Mouse (Mus musculus): Measurements from ENCODE around the gene Bbip1.

Bbip1 gene

DNA sequence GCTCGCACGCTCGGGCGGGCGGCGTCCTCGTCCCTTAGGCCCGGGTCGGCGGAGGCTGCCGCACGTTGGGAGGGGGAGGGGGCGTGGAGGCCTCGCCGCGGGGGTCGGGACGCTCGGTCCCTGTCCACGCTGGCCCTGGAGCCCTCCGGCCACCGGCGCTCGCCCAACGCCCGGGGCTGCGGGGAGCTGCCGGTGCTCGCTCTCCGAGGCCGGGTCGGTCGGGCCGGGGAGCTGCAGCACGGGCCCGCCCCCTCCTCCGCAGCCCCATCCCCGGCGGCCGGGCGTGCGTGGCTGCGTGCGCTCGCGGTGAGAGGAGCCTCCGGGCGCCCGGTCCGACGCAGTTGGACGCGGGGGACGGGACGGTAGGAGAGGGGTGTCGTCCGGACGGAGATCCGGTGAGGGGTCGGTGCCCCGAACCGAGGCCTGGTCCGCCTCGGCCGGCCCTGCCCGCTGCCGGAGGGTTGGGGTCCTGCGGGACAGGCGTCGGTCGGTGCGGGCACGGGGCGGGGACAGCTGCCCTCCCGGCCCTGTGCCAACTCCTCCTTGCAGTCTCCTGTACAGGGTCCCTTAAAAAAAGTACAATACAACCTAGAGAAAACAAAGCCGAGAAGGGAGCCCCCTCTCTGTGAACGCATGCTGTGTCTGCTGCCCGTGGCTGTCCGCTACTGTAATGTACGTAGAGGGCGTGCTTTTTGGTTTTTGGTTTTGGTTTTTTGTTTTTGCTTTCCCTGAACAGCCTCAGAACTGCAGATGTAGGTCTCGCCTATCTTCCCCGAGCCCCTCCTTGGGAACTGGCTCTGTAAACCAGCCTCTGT is 40.7 kb downstream of the Bbip1 start:
- DNase-seq (ENCODE audit: low read depth, low spot score): peak; percentile 76
- Histone ChIP-seq H3K36me3 (ENCODE audit: control insufficient read depth, insufficient read depth, low read length, poor library complexity, severe bottlenecking) (no peaks in the 10 kb centered on the region), H3K27me3 (ENCODE audit: control insufficient read depth, insufficient read depth, low read length, poor library complexity, severe bottlenecking) (no peaks in the 10 kb centered on the region)

- H3K27me3 ChIP-seq (ENCODE audit: control insufficient read depth, insufficient read depth, low read length, poor library complexity, severe bottlenecking): no peaks in the 10 kb centered on the region
- H3K36me3 ChIP-seq (ENCODE audit: control insufficient read depth, insufficient read depth, low read length, poor library complexity, severe bottlenecking): no peaks in the 10 kb centered on the region
- DNase-seq (ENCODE audit: low read depth, low spot score): peak; percentile 98
Measured at GRCm38 (mm10) chr19:53902739-53903487, 41.5 kb downstream of the Bbip1 start.

- Histone ChIP-seq H3K36me3 (ENCODE audit: control insufficient read depth, insufficient read depth, low read length, poor library complexity, severe bottlenecking) (no peaks in the 10 kb centered on the region), H3K27me3 (ENCODE audit: control insufficient read depth, insufficient read depth, low read length, poor library complexity, severe bottlenecking) (no peaks in the 10 kb centered on the region)
- peak; percentile 51 for DNase-seq (ENCODE audit: low read depth, low spot score)
Measured at GRCm38 (mm10) chr19:53901931-53902738, 42.3 kb downstream of the Bbip1 start.

- DNase-seq (ENCODE audit: low read depth, low spot score): peak; percentile 85
- Histone ChIP-seq H3K36me3 (ENCODE audit: control insufficient read depth, insufficient read depth, low read length, poor library complexity, severe bottlenecking) (no peaks in the 10 kb centered on the region), H3K27me3 (ENCODE audit: control insufficient read depth, insufficient read depth, low read length, poor library complexity, severe bottlenecking) (no peaks in the 10 kb centered on the region)
Measured at GRCm38 (mm10) chr19:53899941-53900610, 44.4 kb downstream of the Bbip1 start.

GRCm38 (mm10) chr19:53898970-53899900 is 45.2 kb downstream of the Bbip1 start:
- H3K36me3 ChIP-seq (ENCODE audit: control insufficient read depth, insufficient read depth, low read length, poor library complexity, severe bottlenecking): no peaks in the 10 kb centered on the region
- DNase-seq (ENCODE audit: low read depth, low spot score): peak; percentile 29
- H3K27me3 ChIP-seq (ENCODE audit: control insufficient read depth, insufficient read depth, low read length, poor library complexity, severe bottlenecking): no peaks in the 10 kb centered on the region

DNA sequence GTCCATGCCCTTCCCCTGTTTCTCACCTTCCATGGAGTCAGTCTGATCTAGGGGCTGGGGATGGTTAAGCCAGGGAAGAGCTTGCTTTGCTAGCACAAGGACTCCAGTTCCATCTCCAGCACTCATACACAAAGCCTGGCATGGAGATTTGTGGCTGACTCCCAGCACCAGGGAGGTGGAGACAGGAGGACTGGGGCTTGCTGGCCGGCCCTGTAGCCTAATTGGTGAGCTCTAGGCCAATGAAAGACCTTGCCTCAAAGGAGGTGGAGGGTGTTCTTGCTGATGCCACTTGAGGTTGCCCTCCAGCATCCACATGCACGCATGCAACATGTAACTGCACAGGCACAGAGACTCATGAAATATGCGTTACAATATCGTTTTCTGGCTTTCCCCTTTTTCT is 45.9 kb downstream of the Bbip1 start:
- Histone ChIP-seq H3K36me3 (ENCODE audit: control insufficient read depth, insufficient read depth, low read length, poor library complexity, severe bottlenecking) (no peaks in the 10 kb centered on the region), H3K27me3 (ENCODE audit: control insufficient read depth, insufficient read depth, low read length, poor library complexity, severe bottlenecking) (no peaks in the 10 kb centered on the region)
- DNase-seq (ENCODE audit: low read depth, low spot score): no peak

- no peak for DNase-seq (ENCODE audit: low read depth, low spot score)
- no peaks in the 10 kb centered on the region for H3K36me3 ChIP-seq (ENCODE audit: control insufficient read depth, insufficient read depth, low read length, poor library complexity, severe bottlenecking)
- no peaks in the 10 kb centered on the region for H3K27me3 ChIP-seq (ENCODE audit: control insufficient read depth, insufficient read depth, low read length, poor library complexity, severe bottlenecking)
Measured at GRCm38 (mm10) chr19:53898046-53898445, 46.4 kb downstream of the Bbip1 start.

DNA sequence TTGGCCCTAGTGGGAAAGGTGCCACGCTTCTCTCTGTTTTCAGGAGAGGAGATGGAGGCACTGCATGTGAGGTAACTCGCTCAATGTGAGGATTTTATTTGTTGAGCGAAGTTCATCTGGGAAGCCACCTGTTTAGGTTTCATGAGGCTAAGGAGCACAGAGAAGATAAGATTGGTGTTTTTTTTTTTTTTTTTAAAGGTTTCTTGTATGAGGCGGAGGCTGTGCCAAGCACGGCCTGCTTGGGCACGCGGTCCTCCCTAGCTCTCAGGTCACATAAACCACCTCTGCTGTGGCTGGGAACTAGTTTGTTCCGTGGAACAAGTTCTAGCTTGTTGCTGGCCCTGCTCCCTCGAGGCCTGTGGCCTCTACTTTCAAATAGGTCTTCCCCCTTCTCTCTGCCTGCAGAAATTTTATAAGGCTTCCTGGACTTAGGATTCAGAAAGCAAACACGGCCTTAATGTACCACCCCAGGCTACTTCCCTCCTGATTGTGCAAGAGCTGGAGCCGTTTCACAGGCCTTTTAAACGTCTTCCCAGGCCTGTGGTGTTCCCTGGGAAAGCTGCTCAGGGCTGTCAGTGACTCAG is 49.8 kb downstream of the Bbip1 start:
- Histone ChIP-seq H3K27me3 (ENCODE audit: control insufficient read depth, insufficient read depth, low read length, poor library complexity, severe bottlenecking) (no peaks in the 10 kb centered on the region), H3K36me3 (ENCODE audit: control insufficient read depth, insufficient read depth, low read length, poor library complexity, severe bottlenecking) (no peaks in the 10 kb centered on the region)
- DNase-seq (ENCODE audit: low read depth, low spot score): no peak

GRCm38 (mm10) chr19:53893711-53894171 is 50.7 kb downstream of the Bbip1 start:
- Histone ChIP-seq H3K27me3 (ENCODE audit: control insufficient read depth, insufficient read depth, low read length, poor library complexity, severe bottlenecking) (no peaks in the 10 kb centered on the region), H3K36me3 (ENCODE audit: control insufficient read depth, insufficient read depth, low read length, poor library complexity, severe bottlenecking) (no peaks in the 10 kb centered on the region)
- peak; percentile 64 for DNase-seq (ENCODE audit: low read depth, low spot score)

DNA sequence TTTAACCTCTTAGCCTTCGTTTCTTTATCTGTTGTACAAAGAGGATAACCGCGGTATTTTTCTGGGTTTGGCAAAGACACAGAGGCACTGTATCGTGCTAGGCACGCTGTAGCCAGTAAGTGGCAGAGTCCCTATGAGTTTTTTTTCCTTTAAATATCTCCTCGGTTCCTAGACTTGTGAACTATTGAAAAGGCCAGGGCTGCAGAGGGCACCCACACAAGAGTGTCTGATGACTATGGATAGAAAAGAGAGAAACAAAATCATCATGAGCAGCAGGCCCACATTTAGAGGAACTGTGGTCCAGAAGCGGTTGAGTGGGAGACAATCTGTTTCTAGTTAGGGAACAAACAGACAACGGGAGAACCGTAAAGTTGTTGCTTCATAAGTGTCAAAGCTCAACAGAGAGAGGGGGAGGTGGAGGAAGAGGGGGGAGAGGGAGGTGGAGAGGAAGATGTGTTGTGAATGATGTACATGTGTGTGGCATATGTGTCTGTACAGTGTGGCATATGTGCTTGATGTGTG is 51.5 kb downstream of the Bbip1 start:
- Histone ChIP-seq H3K36me3 (ENCODE audit: control insufficient read depth, insufficient read depth, low read length, poor library complexity, severe bottlenecking) (no peaks in the 10 kb centered on the region), H3K27me3 (ENCODE audit: control insufficient read depth, insufficient read depth, low read length, poor library complexity, severe bottlenecking) (no peaks in the 10 kb centered on the region)
- DNase-seq (ENCODE audit: low read depth, low spot score): no peak

DNA sequence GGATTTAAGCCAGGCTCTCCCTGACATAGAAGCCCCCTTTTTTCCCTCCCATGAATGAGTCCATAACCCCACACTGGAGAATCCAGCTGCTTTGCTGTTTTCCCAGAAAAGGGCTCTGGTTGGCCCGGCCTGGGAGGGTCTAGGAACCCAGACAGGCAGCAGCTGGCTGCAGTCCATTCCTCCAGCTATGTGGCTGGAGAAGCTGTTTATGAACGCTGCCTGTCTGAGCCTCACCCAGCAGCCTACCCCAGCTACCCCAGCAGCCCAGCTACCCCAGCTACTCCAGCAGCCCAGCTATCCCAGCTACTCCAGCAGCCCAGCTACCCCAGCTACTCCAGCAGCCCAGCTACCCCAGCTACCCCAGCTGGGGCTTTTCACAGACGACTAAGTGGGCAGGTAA is 52.4 kb downstream of the Bbip1 start, which contains the start of gene Pdcd4:
Pdcd4 (plus strand) TSS at position 171 of the 400 bp plus-strand sequence.
- H3K27me3 ChIP-seq (ENCODE audit: control insufficient read depth, insufficient read depth, low read length, poor library complexity, severe bottlenecking): no peaks in the 10 kb centered on the region
- H3K36me3 ChIP-seq (ENCODE audit: control insufficient read depth, insufficient read depth, low read length, poor library complexity, severe bottlenecking): no peaks in the 10 kb centered on the region
- no peak for DNase-seq (ENCODE audit: low read depth, low spot score)

DNA sequence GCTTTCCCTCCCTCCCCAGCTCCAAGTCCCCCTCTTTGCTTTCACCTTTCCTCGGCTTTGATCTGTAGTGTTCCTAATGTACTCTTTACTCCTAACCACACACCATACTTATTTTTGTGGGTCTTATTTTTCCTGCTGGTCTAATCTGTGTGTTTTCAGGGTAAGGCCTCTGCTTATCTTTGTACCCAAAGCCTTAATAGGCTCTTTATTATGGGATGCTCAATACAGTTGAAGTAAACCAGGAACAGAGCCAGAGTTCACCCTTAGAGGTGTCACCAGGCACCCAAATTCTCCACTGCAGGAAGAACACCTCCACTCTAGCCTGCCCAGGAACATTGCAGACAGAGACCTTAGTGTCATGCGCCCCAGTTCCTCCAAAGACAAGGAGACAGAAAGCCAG is 52.9 kb downstream of the Bbip1 start:
- Histone ChIP-seq H3K27me3 (ENCODE audit: control insufficient read depth, insufficient read depth, low read length, poor library complexity, severe bottlenecking) (no peaks in the 10 kb centered on the region), H3K36me3 (ENCODE audit: control insufficient read depth, insufficient read depth, low read length, poor library complexity, severe bottlenecking) (no peaks in the 10 kb centered on the region)
- no peak for DNase-seq (ENCODE audit: low read depth, low spot score)

DNA sequence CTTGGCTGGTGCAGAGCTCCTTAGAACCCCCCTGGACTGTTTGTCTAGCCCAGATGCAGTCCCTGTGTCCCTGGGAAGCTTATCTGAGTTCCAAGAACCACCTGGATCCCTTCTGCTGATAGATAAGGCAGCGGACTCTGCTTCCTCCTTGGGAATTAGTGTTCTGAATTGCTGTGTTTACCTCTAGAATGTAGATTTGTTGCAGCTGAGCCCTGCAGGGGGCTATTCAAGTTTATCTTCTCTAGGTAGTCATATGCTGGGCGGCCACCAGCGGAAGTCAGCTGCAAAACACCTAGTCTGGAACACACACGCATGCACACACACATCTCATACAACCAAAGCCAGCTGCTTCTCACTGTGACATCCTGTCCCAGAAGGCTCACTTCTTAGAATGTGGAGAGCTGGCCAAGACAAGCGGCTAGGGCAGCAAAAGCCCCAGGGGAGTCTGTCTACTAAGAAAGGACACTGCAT is 53.6 kb downstream of the Bbip1 start:
- Histone ChIP-seq H3K27me3 (ENCODE audit: control insufficient read depth, insufficient read depth, low read length, poor library complexity, severe bottlenecking) (no peaks in the 10 kb centered on the region), H3K36me3 (ENCODE audit: control insufficient read depth, insufficient read depth, low read length, poor library complexity, severe bottlenecking) (no peaks in the 10 kb centered on the region)
- peak; percentile 80 for DNase-seq (ENCODE audit: low read depth, low spot score)
